Mouse (Mus musculus) thymus, adult 2 months (tissue): ENCODE data around the gene Tacc2.

ENCODE experiments used
- CTCF ChIP-seq: fragments of 200-500 bp; IDR thresholded peaks from 2 replicates; pipeline ENCODE4 v1.5.1; 2012; ENCODE audit warnings: mild to moderate bottlenecking, control low read depth, low read length, moderate library complexity, borderline replicate concordance; ENCODE audit not compliant: control insufficient read depth, poor library complexity, insufficient read depth; ENCODE audit errors: extremely low read depth
- POLR2A ChIP-seq: fragments of 200-500 bp; IDR thresholded peaks from 2 replicates; pipeline ENCODE4 v1.6.1; 2012; ENCODE audit warnings: mild to moderate bottlenecking, low read length, control low read depth, moderate library complexity; ENCODE audit not compliant: control insufficient read depth, poor library complexity, insufficient read depth; ENCODE audit errors: extremely low read depth

- no peak for TF ChIP-seq CTCF
- TF ChIP-seq POLR2A = no peak
Measured at GRCm38 (mm10) chr7:130741099-130741498, 163.9 kb downstream of the Tacc2 start.
